ENCODE assay signal across 8 mouse cellular contexts in genomic region chr2:138405753-138406528, GRCm38 (mm10).
DNase-seq lines count a peak whose midpoint lies in the region; ATAC-seq and TF ChIP-seq lines count a peak whose summit lies in the region.

No protein-coding gene starts in this region.

- H3K36me3 ChIP-seq in neural tube, embryonic 12.5 days: no peaks in the 10 kb centered on the region
- no peaks in the 10 kb centered on the region for H3K36me3 ChIP-seq in kidney, adult 2 months (ENCODE audit: control insufficient read depth, insufficient read depth, low read length)

- 0 out of 2 replicates have a peak, but pooled peaks cover 3% of the 10 kb centered on the region for H3K4me1 ChIP-seq in neural tube, embryonic 12.5 days
- no peaks in the 10 kb centered on the region for H3K4me1 ChIP-seq in kidney, adult 2 months (ENCODE audit: control insufficient read depth, insufficient read depth, low read length)

- no peak for TF ChIP-seq CTCF in kidney, adult 2 months (conservative IDR thresholded peaks at IDR 0.05; ENCODE audit: insufficient read depth, insufficient read length, low read depth, low read length)

- H3K4me3 ChIP-seq in neural tube, embryonic 12.5 days: no peak overlapping the region
- H3K4me3 ChIP-seq in kidney, adult 2 months (ENCODE audit: insufficient read depth, low read depth, low read length): no peak overlapping the region

- H3K4me2 ChIP-seq in neural tube, embryonic 12.5 days (replicated peaks): no peak overlapping the region

- H3K27ac ChIP-seq in neural tube, embryonic 12.5 days: no peak overlapping the region
- no peak overlapping the region for H3K27ac ChIP-seq in kidney, adult 2 months (ENCODE audit: insufficient read depth, low read depth, low read length)

- ATAC-seq in neural tube, embryonic 12.5 days (ENCODE audit: low FRiP score, low read depth): peak; percentile 93

- intact Hi-C loops in left cerebral cortex, postnatal 10 days (cut with DNase I): no loop called here

- H3K9me3 ChIP-seq in neural tube, embryonic 12.5 days: no peaks in the 10 kb centered on the region

- no peak overlapping the region for H3K9ac ChIP-seq in neural tube, embryonic 12.5 days

- no peaks in the 10 kb centered on the region for H3K27me3 ChIP-seq in neural tube, embryonic 12.5 days (replicated peaks)
- no peaks in the 10 kb centered on the region for H3K27me3 ChIP-seq in kidney, adult 2 months (replicated peaks; ENCODE audit: control insufficient read depth, insufficient read depth, low read length)

- DNase-seq in R1 (ENCODE audit: low read depth, low spot score): peak; percentile 12
- DNase-seq in cerebellum, adult 8-10 months: peak; percentile 32
- peak; percentile 27 for DNase-seq in forelimb bud, embryonic 11.5 days (ENCODE audit: low read depth, low spot score)
- peak; percentile 19 to 27 for DNase-seq in left cerebral cortex, postnatal 10 days (ENCODE audit: extremely low spot score in 1 of 2, low spot score in 2 of 2)
- DNase-seq in ovary, postnatal 14 days (ENCODE audit: low spot score): no peak
- no peak for DNase-seq in kidney, adult 2 months
- DNase-seq in c-Kit-positive CD71-positive TER-119-positive erythroid progenitor cells, embryonic 14.5 days (ENCODE audit: low spot score): no peak

- no peak for TF ChIP-seq POLR2A in kidney, adult 2 months (IDR thresholded peaks at IDR 0.05; ENCODE audit: low read depth, low read length)

- WGBS in neural tube, embryonic 12.5 days: 5% methylated on average over 4 of the region's 4 CpGs
- 30% methylated on average over 4 of the region's 4 CpGs for WGBS in kidney, adult 2 months

Comparison
In these comparisons a context has a peak if more than half of its experiments do, and no peak if none do; other contexts are left out.
1. DNase-seq: peak in R1 (single experiment), cerebellum, adult 8-10 months (single experiment), forelimb bud, embryonic 11.5 days (single experiment) and left cerebral cortex, postnatal 10 days (2 of 2); none in ovary, postnatal 14 days (single experiment), kidney, adult 2 months (single experiment) and c-Kit-positive CD71-positive TER-119-positive erythroid progenitor cells, embryonic 14.5 days (single experiment).